Mouse (Mus musculus) left cerebral cortex, postnatal 14 days (tissue): ENCODE data around the gene Osbpl9. TPM values are rescaled to one million over a fixed set of nuclear protein-coding genes. Genes with fewer than 3 reads are reported as not detected.

ENCODE experiments used
- microRNA-seq, 2 experiments: library from miRNA; unstranded; fragments of <30 nt; microRNA quantifications; one replicate each; pipeline ENCODE4 v1.2.0; 2022
- total RNA-seq, 2 experiments: library from RNA; stranded (reverse); gene quantifications; 2 replicates each; pipeline ENCODE4 v1.2.3; 2021

Osbpl9 gene
- total RNA-seq, 2 experiments from 2014 or later = 49.5 to 52.2 TPM

Small RNA genes within 50 kb of the gene (microRNA-seq; reads per million reads assigned to microRNA genes)
- 0 reads per million in 2 experiments for gene Mir761

Other genes with a start within 250 kb of the Osbpl9 start
- 100 to 1,000 TPM; 127 to 150 TPM for gene Nrd1, start 201.6 kb downstream of the Osbpl9 start, total RNA-seq
- gene Calr4, start 32.2 kb upstream of the Osbpl9 start, total RNA-seq = under 1 TPM; 0.22 to 0.51 TPM
- 100 to 1,000 TPM; 193 to 197 TPM for gene Eps15, start 78.0 kb upstream of the Osbpl9 start, total RNA-seq
- 1 to 10 TPM; 1.2 to 2.0 TPM for gene Ttc39a, start 204.4 kb upstream of the Osbpl9 start, total RNA-seq